Mouse (Mus musculus) naive thymus-derived CD4-positive, alpha-beta T cell, adult 2 months (primary cell): ENCODE data around the gene Rora.
A peak's percentile ranks its signal among the peaks of the same experiment; 100 is the strongest.

Experiments used
- DNase-seq: peaks from one replicate; pipeline ENCODE4 v3.0.0-alpha.2; 2011; ENCODE audit warnings: low read depth

Rora gene

GRCm38 (mm10) chr9:69349537-69349936, 696.0 kb downstream of the Rora start:
- no peak for DNase-seq

DNA sequence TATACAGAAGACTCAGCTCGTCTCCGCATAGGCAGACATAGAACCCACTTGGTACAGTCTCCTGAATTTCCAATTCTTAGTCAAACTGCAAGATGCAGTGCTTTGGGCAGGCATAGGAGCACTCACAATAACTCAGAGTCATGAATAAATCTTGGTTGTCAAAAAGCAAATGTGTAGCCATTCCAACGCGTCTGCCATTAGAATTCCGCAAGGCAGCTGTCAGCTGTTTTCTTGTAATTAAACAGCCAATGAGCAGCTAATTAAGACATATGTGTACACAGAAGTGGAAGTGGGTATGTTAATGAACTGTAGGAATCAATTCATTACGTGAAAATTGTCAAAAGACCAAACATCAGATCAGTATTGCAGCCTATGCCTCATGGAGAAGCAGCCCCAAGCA, 700.6 kb downstream of the Rora start:
- no peak for DNase-seq

DNA sequence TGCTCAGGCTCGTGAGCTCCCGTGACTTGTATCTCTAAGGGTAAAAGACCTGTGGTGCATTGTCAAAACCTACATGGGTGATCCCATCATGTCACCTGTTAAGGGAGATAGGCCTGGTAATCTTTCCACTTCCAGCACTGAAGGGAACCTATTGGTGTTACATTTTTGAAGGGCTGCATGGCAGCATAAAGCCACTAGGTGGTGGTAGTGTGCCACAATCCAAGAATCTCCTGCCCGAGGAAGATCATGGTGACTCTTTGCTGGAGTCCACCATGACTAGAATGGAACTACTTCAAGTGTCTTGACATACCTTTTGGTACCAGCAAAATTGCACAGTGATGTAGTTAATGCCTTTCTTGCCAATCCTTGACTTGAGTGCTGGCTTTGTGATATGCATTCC, 704.2 kb downstream of the Rora start:
- DNase-seq, result peak; percentile 67

DNA sequence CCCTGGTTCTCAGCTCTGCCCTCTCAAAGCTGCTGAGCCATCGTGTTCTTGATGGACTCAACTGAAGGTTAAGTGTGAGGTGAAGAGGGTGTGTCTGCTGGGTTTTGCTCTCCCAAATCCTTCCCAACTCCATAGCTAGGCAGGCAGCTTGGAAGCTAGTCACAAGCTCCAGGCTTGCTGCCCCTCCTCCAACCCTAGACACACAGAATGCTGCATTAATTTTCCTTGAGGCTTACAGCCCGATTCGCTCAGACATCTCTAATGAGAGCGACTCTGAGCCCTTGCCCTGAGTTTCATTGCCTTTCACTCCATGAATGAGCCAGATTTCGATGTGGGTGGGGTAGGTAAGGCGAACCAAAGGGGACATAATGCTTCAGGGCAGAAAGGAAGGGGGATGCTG, 705.2 kb downstream of the Rora start:
- no peak for DNase-seq

GRCm38 (mm10) chr9:69361951-69362445, 708.4 kb downstream of the Rora start:
- DNase-seq, result no peak

- DNase-seq, result no peak
These were observed 709.2 kb downstream of the Rora start for GRCm38 (mm10) chr9:69362766-69363165.

DNA sequence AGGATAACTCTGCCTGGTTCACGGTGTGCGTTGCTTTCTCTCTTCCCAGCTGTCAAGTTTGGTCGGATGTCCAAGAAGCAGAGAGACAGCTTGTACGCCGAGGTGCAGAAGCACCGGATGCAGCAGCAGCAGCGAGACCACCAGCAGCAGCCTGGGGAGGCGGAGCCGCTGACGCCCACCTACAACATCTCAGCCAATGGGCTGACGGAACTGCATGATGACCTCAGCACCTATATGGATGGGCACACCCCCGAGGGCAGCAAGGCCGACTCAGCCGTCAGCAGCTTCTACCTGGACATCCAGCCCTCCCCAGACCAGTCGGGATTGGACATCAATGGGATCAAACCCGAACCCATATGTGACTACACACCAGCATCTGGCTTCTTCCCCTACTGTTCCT, 710.5 kb downstream of the Rora start:
- DNase-seq, result no peak

- DNase-seq, result no peak
These were observed 713.5 kb downstream of the Rora start for GRCm38 (mm10) chr9:69367055-69367454.

DNA sequence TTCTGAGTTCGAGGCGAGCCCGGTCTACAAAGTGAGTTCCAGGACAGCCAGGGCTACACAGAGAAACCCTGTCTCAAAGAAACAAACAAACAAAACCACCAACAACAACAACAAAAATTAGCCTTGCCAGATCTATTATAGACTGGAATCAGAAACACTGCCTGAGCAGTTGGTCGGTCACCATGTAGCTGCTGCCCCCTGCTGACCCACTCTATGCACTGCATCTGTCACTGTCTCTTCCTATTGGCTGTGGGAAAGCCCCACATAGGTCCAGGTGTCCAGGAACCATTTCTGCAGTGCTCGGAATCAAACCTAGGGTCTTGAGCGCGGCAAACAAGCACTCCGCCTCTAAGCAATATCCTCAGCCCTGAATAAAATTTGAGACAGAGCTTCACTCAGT, 714.5 kb downstream of the Rora start:
- peak; percentile 64 for DNase-seq

DNA sequence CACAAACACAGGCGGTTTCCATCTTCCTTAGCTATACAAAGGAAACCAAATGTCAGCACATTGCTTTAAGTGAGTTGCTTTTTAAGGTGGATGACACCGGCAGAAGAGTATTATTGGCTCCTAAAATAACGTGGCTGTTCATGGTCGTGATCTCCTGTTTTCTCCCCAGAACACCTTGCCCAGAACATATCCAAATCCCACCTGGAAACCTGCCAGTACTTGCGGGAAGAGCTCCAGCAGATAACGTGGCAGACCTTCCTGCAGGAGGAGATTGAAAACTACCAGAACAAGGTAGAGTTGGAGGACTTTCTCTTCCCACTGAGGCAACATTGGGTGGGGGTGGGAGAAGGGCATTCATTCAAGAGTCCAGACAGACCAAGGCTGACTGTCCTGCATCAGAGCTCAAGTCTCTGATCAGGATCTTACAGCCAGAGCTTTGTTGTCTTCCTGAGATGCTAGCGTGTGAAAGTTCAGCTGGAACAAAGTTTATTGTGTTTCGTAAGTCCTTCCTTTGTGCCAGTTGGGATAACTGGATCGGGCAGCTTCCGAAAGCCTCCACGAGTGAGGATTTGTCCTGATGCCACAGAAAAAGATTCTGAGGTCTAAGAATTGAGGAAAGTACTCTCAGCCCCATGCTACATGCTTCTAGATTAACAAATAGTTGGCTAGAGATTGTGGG, 717.6 kb downstream of the Rora start:
- no peak for DNase-seq

DNA sequence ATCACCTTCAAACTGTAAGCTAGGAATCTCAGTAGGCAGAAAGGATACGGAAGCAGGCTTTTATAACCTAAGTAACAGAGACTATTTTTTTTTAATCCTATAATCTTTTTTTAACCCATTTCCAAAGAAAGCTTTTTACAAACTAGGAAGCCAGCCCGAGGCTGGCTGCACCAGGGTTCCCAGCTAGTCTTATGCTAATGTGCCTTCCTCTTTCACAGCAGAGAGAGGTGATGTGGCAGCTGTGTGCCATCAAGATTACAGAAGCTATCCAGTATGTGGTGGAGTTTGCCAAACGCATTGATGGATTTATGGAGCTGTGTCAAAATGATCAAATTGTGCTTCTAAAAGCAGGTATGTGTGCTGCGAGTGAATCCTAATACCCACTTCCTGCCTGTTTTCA, 719.3 kb downstream of the Rora start:
- no peak for DNase-seq

DNA sequence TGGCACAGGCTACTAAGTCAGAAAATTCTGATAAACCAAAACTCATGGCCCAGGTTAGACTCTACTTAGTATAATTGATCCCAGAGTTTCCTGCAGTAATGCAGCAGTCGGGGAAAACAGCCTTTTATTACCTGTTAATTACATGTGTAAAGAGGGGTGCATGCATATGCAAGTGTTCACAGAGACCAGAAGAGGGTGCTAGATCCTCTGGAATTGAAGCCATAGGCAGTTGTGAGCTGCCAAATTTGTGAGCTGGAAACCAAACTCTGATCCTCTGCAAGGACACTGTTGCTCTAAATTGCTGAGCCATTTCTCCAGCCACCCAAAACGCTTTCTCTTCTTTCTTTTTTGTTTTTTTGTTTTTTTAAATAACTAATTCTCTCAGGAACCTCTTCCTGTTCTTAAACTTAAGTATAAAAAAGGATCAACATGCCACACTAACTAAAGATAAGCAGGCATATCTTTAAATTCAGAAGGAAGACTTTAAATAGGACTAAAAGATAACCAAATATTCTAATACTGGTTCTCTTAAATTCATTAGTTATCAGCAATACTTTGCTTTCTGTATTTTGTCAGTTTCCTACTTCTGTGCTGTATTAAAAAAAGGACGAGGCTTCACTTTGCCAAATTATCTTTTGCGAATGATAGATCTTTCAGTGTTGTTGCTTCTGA, 723.5 kb downstream of the Rora start:
- DNase-seq, result no peak

- no peak for DNase-seq
These were observed 724.1 kb downstream of the Rora start for GRCm38 (mm10) chr9:69377654-69378045.

DNA sequence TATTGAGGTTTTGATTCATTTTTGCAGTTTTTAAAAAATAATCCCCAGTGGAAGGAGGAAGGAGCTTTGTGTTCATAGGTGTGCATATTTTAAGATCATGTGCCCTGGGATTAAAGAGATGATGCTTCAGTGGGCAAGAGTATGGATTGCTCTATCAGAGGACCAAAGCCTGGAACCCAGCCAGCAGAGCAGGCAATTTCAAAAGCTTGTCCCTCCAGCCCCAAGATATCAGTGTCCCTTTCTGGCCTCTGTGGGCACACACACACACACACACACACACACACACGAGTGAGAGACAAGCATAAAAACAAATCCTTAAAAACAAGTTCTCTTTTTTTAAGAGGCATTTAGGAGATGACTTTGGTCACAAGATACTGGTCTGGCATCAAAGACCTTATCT, 727.0 kb downstream of the Rora start:
- no peak for DNase-seq

- no peak for DNase-seq
These were observed 728.2 kb downstream of the Rora start for GRCm38 (mm10) chr9:69381741-69382140.

GRCm38 (mm10) chr9:69384475-69384874, 730.9 kb downstream of the Rora start:
- DNase-seq, result no peak

DNA sequence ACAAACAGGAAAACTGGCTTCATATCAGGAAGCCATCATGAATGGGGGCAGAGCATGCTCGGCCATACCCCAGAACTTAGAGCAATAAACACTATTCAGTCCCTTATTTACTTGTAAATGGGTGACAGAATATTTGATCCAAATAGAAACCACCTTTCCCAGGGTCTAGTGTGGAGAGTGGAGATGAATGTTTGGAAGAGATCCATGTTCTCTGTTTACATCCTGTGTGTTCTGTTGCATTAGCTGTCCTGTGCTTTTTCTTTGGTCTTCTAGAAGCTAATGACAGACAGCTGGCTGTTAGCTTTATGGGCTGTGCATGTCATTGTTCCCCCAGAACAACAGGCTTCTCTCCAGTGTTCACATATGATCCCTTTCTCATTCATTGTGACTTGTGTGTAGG, 731.3 kb downstream of the Rora start:
- DNase-seq, result no peak

GRCm38 (mm10) chr9:69387296-69387695, 733.7 kb downstream of the Rora start:
- no peak for DNase-seq

DNA sequence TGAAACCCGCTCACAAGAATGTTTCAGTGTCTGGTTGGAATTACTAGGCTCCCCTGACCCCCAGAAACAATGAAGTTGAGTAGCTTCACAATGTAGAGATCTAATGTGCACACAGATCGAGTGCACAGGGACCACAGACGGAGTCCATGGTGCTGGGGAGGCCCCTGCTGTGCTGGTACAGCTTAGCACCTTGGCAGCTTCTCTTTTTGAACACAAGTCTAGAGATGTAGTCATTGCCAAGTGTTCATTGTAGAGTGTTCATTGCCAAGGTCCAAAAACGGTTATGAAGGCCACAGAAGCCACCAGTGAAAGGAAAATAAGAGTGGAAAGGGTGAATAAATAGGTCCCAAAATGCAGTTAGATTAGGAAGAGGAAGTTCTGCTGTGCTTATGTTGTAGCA, 737.0 kb downstream of the Rora start:
- DNase-seq, result no peak

DNA sequence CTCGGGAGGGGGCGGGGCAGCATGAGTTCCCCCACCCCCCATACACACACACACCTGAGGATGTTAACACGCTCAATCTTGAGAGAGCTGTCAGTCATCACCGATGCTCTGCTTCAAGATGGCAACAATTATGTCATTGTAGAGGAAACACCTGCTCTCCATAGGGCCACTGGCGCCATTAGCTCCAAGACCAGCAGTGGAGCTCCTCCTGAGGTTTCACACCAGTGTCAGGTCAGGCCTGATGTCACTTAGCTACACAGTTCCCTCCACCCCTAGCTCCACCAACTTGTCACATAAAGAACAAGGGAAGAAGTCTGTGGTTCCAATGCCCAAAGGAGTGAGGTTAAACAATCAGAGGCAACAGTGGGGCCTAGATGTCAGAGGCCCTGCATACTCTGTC, 740.6 kb downstream of the Rora start:
- no peak for DNase-seq

DNA sequence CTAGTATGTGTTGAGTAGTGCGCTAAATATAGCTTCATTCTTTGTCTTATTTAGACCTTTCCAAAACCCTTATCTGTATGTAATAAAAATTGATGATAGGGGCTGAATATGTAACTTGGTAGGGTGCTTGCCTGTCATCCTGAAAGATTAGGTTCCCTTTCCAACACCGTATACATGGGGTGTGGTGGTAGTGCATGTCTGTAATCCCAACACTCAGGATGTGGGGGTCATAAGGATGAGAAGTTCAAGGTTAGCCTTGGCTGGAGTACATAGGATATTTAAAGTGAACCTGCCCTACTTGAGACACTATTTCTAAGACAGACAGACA, 743.8 kb downstream of the Rora start:
- DNase-seq, result no peak

- peak; percentile 86 for DNase-seq
These were observed 744.3 kb downstream of the Rora start, which contains the start of gene Ice2 for GRCm38 (mm10) chr9:69397760-69398452. Ice2 (plus strand) TSS chr9:69397906.

- no peak for DNase-seq
These were observed 744.9 kb downstream of the Rora start for GRCm38 (mm10) chr9:69398453-69398850.
